Mouse (Mus musculus): ENCODE measurements at regions not wholly inside any gene's neighbourhood (a gene's known extent, or its start where the extent isn't known, plus 50 kb on each side); places are given as distances from the start of the nearest gene placed in this dataset.

DNA sequence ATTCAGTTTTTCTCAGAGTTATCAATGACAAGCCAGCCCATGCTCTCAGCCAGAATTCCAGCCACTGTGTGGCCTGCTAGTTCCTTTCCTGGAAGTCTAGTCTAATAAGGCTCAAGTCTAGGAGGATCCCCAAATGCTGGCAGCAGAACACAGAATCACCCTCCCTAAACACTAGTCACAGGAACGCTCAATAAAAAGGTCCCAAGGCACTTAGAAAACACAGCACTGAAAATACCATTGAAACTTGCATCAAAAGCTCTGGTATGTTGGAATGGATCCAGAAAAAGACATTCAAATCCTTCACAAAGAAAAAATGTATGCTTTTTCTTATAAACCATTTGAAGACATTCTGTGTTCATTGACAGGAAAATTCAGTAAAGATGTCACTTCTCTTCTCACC, 163.9 kb downstream of the Impad1 start:
- TF ChIP-seq CHD2 (IDR thresholded peaks at IDR 0.05; ENCODE audit: low read depth, low read length) (no peak), HCFC1 (IDR thresholded peaks at IDR 0.05; ENCODE audit: borderline replicate concordance, insufficient read depth, low read length) (no peak), MAFK (IDR thresholded peaks at IDR 0.05; ENCODE audit: insufficient read depth, low read depth, low read length) (no peak)

Data from ES-E14 (cell line).